Mouse (Mus musculus) heart, adult 2 months (tissue): ENCODE results near the gene Mecr.

Experiments used
- CTCF ChIP-seq: fragments of 200-600 bp; IDR thresholded peaks from 2 replicates; pipeline ENCODE4 v1.8.1; 2022; ENCODE audit warnings: antibody characterized with exemption, mild to moderate bottlenecking, moderate library complexity
- EP300 ChIP-seq: fragments of 200-500 bp; IDR thresholded peaks from 2 replicates; pipeline ENCODE4 v1.6.1; 2011; ENCODE audit warnings: low read depth, low read length, control low read depth; ENCODE audit not compliant: insufficient read depth
- POLR2A ChIP-seq: fragments of 200-500 bp; IDR thresholded peaks from 2 replicates; pipeline ENCODE4 v1.6.1; 2011; ENCODE audit warnings: mild to moderate bottlenecking, low read depth, low read length, control low read depth; ENCODE audit not compliant: insufficient read depth

- TF ChIP-seq POLR2A (no peak), EP300 (no peak), CTCF (no peak)
Measured at GRCm38 (mm10) chr4:131813798-131814197, 29.5 kb upstream of the Mecr start.
